Mouse (Mus musculus) retina, postnatal 7 days (tissue): Measurements from ENCODE around the gene Ahcyl2.

Experiments used
- DNase-seq: peaks from one replicate; pipeline ENCODE4 v3.0.0-alpha.2; 2012; ENCODE audit warnings: low read depth, low spot score

Ahcyl2 gene

DNA sequence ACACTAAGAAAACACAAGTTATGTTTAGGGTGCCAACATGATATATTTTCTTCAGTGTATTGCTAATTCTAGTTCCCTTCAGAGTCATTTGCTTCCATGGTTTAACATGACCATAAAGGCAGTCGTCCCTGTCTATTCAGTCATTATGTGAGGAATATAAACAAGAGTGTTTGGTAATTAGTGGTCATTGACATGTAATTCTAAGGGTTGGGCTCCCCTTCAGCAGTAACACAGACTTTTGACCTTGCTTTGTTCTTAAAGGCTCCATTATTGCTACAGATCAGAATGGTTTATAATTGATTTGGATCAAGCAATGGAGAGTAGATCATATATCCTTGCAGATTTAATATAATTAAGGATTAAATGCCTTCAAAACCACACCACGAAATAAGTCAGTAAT is 82.9 kb downstream of the Ahcyl2 start:
- DNase-seq, result no peak

DNA sequence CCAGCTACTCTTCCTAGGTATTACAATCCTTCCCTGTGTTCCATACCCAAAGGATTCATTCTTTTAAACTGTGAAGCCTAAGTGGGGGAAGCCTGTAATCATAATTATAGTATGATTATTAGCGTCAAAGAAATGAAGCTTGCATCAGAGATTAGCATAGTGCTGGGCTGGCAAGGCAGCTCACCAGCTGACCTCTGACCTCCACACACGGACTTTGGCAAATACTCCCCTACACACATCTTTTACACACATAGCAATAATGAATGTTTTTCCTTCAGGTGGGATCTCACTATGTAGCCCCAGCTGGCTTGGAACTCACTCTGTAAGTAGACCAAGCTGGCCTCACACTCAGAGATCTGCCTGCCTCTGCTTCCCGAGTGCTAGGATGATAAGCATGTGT is 84.1 kb downstream of the Ahcyl2 start:
- DNase-seq, result no peak

GRCm38 (mm10) chr6:29853213-29853899 is 85.5 kb downstream of the Ahcyl2 start:
- DNase-seq, result peak; percentile 43

- no peak for DNase-seq
Measured at GRCm38 (mm10) chr6:29853900-29854390, 86.1 kb downstream of the Ahcyl2 start.

DNA sequence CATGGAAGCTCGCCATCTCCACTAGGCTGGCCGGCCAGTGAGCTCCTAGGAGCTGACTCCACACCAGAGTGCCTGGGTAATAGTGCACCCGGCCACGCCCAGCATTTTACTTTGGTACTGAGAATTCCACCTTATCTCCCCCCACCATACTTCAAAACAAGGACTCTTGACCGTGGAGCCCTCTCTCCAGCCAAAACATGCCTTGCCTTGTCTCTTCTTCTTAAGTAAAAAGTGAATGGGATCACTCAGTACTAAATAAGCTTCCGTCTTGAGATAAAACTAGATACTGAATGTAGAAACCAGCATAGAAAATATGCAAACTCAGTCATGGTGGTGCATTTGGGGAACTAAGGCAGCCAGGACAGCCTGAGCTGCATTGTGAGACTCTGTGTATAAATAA is 90.8 kb downstream of the Ahcyl2 start:
- no peak for DNase-seq

DNA sequence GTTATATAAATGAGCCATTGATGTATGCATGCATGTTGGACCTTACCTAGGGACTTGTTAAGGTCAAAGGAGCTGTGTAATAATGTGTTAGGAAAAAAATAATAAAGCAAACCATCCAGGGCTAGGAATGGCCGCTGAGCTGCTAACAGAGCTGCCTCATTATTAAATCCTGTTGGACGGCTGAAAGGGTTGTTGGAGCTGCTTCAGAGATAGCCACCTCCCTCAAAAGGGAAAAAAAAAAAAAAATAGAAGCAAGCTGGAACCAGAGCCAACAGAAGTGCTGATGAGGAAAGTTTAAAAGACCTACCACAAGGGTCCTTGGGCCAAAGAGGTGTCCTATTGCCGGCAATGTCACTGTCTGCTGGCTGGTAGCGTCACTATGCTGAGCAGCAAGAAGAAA is 91.5 kb downstream of the Ahcyl2 start:
- DNase-seq, result no peak

DNA sequence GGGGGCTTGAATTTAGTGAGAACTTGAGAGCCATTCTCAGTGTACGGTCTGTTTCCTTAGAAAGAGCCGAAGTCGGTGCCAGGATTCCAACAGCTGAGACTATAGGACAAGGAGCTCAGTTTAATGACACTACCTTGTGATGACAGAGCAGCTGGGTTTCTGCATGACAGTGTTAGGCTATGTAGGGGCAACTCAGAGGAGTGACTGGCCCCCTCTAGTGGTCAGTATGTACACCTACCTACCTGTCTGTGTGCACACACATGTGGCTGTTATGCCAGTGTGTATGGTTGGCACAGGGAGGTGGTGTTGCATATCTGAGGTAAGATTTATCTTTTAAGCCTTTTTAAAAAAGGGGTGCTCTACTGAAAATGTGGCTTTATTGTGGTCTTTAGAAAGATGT is 92.4 kb downstream of the Ahcyl2 start:
- DNase-seq, result no peak

GRCm38 (mm10) chr6:29864926-29865325 is 97.1 kb downstream of the Ahcyl2 start:
- DNase-seq, result no peak

- DNase-seq, result no peak
Measured at GRCm38 (mm10) chr6:29866935-29867724, 99.3 kb downstream of the Ahcyl2 start.

- no peak for DNase-seq
Measured at GRCm38 (mm10) chr6:29868341-29868895, 100.6 kb downstream of the Ahcyl2 start.

GRCm38 (mm10) chr6:29873654-29874053 is 105.8 kb downstream of the Ahcyl2 start:
- DNase-seq, result no peak

- DNase-seq, result no peak
Measured at GRCm38 (mm10) chr6:29875576-29875975, 107.8 kb downstream of the Ahcyl2 start.

DNA sequence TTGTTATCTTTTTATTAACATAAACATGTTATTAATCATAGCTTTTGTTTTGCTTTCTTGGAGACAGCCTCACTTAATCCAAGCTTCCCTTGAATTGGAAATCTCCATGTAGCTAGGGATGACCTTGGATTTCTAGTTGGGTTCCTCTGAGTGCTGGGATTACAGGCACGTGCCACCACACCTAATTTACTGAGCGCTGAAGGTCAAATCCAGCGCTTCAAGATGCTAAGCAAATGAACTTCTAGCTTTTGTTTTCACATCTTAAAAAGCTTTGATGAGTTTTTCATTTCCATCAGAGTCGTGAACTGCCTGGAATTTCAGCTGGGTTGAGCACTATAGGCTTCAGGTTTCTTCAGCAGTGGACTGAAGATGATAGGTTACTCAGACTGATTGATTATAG is 109.0 kb downstream of the Ahcyl2 start:
- DNase-seq, result no peak

DNA sequence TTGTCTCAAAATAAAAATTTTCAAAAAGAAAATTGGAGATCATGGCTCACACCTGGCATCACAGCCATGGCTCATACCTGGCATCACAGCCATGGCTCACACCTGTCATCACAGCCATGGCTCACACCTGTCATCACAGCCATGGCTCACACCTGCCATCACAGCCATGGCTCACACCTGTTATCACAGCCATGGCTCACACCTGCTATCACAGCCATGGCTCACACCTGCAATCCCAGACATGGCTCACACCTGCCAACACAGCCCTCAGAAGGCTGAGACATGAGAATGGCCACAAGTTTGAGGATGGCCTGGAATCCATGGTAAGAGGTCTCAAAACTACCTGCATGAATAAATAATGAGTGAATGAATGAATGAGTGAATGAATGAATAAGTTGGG is 111.8 kb downstream of the Ahcyl2 start:
- no peak for DNase-seq

DNA sequence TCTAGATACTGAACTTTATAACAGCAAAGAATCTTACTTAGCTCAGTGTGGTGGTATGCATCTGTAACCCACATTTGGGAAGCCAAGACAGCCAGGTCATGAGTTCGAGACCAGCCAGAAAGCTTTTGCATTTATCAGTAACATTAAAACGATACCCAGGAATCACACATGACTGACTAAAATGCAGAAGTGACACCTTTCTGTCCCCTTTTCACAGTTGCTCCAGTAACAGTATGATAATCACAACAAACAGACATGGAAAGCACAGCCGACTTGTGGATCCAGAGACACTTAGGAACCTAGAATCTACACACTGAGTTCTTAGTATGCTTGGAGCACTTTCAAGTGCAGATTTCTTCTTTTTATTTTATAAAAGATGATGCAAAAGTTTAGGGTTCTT is 113.0 kb downstream of the Ahcyl2 start:
- no peak for DNase-seq

DNA sequence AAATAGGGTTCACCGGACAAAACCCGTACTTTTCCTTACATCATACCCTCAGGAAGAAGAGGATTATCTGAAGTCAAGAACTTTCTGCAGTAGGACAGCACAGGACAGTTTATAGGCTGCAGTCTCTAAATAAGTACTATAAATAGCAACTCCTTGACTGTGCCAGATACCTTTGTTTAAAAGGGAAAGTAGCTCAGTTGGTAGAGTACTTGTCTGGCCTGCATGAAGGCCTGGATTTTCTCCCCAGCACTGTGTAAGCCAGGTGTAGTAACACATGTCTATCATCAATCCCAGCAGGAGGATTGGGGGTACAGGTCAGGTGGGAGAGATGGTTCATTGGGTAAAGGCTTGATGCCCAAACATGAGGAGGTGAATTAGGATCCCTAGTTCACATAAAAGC is 114.1 kb downstream of the Ahcyl2 start:
- DNase-seq, result no peak

DNA sequence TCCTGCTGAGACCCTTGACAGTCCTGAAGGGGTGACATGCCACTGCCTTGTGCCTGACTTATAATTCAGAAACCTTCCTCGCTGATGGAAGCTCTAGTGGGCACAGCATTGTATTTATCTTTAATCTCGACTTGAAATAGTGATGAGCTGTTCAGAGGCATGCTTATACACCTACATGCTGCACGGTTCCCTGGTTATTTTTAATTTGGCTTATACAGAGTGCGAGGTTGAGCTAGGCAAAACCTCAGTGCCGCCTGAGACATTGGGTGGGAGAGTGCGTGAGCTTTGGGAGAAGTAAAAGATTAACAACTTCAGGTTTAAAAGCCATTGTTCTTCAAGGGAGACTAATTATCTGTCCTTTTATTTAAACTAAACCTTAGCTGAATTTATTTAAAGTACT is 115.1 kb downstream of the Ahcyl2 start:
- no peak for DNase-seq

- DNase-seq, result no peak
Measured at GRCm38 (mm10) chr6:29891151-29891550, 123.3 kb downstream of the Ahcyl2 start.

DNA sequence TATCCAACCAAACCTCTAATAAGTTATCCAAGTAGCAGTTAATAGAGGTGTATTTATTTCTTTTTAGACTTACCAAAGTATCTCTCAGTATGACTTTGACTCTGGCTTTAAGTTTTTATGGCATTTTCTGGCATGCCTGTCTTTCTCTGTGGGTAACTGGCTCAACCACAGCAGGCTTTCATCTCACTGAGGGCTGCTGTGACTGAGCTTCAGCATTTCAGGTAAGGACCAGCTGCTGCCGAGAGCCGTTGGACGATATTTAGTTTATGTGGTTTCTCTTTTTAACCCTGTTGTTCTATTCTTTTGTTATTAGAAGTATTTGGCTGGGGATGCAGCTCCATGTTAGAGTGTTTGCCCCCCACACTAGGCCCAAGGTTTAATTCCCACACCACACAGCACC is 129.2 kb downstream of the Ahcyl2 start:
- no peak for DNase-seq

DNA sequence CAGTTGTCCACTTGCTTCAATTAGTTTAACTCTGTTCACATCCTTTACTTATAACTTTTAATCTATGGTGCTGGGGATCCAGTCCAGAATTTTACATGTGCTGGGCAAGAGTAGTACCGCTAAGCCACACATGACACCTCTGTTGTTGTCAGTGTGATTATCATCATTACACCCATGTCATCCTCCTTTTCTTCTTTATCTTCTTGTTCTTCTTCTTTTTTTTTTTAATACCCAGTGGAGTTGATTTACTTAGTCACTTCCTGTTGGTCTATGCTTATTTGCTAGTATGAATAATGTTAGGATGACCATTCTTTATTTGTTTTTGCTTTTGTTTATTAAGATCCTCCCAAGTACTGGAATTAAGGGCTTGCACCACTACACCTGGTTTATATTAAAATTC is 133.6 kb downstream of the Ahcyl2 start:
- no peak for DNase-seq

GRCm38 (mm10) chr6:29902256-29902655 is 134.4 kb downstream of the Ahcyl2 start:
- no peak for DNase-seq

DNA sequence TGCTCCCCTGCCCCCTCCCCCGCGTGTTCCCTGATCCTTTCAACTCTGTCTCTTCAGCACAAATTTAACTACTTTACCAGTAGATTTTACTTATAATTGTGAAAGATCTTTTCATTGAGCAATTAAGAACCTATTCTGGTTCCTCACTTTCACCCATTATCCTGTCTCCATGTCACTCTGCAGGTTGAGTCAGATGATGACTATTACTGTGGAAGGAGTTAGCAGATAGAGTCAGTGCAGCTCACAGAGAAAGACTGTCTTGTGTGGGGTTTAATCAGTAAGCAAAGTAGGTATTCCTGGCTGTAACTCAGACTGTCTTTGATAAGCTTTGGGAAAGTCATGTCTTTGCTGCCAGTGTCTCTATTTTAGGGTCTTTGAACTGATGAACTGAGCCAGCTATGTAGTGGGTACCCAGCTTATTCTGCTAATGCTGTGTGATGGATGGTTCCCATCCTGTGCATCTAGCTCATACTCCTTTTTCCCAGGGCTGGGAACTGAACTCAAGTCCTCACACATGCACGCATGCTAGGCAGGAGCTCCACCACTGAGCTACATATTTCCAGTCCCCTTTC is 135.6 kb downstream of the Ahcyl2 start:
- DNase-seq, result no peak
